Mouse (Mus musculus) erythroblast, adult 5-6 weeks (primary cell): ENCODE measurements around the gene Sprr2a2. TPM values are rescaled to one million over a fixed set of nuclear protein-coding genes. Genes with fewer than 3 reads are reported as not detected.
"Not testable (repeated sequence)": the region's sequence is repeated elsewhere in the genome, so short reads cannot be mapped to it uniquely, and the experiment has no call there.

Experiments
- ATAC-seq: replicated peaks from 2 replicates; pipeline ENCODE4 v1.8.0; 2016; ENCODE audit warnings: moderate number of reproducible peaks, mild to moderate bottlenecking, moderate TSS enrichment, inconsistent platforms; ENCODE audit not compliant: poor library complexity, low FRiP score, severe bottlenecking
- total RNA-seq, 2 experiments: library from RNA; stranded (forward) in 1 of 2; stranded (reverse) in 1 of 2; fragments of 150-400 nt in 1 of 2; fragments of 200-764, 138-1000 nt in 1 of 2; gene quantifications; 2 replicates each; pipeline versions ENCODE4 v1.2.3 to v1.2.4; 2015 to 2017; ENCODE audit warnings: low replicate concordance in 2 of 2

The Sprr2a2 gene
- total RNA-seq (2015; ENCODE audit: low replicate concordance) (0.58 TPM in 1 of 2 replicates, not detected in the other), total RNA-seq (2017; ENCODE audit: low replicate concordance) (0.56 and 0.85 TPM in 2 replicates)

- ATAC-seq = not testable (repeated sequence)
Measured at GRCm38 (mm10) chr3:92215569-92215968, at the start of gene Sprr2a2, which contains the start of gene Sprr2a1. Sprr2a2 (plus strand) TSS chr3:92215920. Sprr2a1 (plus strand) TSS chr3:92215799.

GRCm38 (mm10) chr3:92169847-92170246 lies 45.9 kb upstream of the Sprr2a2 start:
- ATAC-seq = no peak

- no peak for ATAC-seq
Measured at GRCm38 (mm10) chr3:92176880-92177279, 38.8 kb upstream of the Sprr2a2 start.

DNA sequence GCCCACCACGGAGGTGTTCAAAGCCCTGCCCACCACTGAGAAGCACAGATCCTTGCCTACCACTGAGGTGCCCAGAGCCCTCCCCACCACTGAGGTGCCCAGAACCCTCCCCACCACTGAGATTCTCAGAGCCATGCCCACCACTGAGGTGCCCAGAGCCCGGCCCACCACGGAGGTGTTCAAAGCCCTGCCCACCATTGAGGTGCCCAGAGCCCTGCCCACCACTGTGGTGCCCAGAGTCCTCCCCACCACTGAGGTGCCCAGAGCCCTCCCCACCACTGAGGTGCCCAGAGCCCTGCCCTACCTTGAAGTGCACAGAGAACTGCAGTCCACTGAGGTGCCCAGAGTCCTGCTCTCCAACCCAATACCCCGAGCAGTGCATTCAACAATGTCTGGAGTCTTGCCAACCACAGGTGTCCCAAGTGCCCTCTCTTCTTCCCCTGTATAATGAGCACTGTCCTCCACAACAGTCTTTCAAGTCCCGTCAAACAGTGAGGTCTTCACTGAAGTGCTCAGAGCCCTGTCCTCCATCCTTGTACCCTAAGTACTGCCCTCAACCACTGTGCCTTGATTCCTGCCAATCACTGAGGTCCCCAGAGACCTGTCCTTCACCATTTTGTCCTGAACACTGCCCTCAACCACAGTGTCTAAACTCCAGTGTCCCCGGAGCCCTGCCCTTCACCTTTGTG lies 20.1 kb upstream of the Sprr2a2 start:
- ATAC-seq = no peak

DNA sequence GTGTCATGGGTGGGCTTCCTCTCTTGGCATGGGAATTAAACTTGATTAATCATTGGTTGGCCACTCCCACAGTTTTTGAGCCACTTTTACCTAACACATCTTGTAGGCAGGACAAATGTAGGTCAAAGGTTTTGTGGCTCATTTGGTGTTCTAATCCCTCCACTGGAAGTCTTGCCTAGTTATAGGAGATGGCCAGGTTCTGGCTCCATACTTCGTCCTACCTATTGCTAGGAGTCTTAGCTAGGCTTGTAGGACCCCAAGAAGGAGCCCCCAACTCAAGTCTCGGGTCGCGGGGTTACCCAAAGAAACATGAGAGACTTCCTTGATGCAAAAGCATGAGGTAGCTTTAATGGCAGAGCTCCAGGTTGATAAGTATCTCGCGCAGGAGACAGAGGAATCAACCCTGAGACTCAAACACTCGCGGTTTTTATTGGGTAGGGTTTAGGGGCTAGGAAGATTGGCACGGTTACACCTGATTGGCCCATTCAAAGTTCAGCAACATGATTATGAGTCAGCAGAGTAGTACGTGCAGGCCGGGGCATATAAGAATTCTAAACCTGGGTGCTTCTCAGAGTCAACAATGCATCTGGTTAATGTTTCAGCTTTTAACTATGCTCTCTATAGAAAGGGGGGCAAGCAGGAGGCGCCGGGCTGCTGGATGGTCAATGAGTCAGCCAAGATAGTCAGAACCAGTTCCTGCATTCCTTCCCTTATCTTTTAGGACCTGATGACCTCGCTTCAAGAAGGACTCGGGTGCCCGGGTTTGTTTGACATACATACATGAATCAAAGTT lies 4.4 kb upstream of the Sprr2a2 start:
- ATAC-seq = not testable (repeated sequence)

- not testable (repeated sequence) for ATAC-seq
Measured at GRCm38 (mm10) chr3:92212059-92212458, 3.7 kb upstream of the Sprr2a2 start.

- ATAC-seq = peak; percentile 39; the same call in 1 of the 2 replicates
Measured at GRCm38 (mm10) chr3:92213651-92214050, 2.1 kb upstream of the Sprr2a2 start.

DNA sequence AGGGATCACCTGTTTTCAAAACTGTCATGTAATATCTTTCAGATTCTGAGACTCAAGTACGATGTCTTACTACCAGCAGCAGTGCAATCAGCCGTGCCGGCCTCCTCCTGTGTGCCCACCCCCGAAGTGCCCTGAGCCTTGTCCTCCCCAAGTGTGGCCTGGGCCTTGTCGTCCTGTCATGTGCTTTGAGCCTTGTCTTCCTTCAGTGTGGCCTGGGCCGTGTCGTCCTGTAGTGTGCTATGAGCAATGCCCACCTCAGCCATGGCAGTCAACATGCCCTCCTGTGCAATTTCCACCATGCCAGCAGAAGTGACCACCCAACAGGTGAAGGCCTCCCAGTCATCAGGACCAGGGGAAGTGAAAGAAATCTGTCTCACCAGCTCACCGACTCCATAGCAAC lies 3.3 kb downstream of the Sprr2a2 start:
- peak; percentile 43; the same call in 1 of the 2 replicates for ATAC-seq

DNA sequence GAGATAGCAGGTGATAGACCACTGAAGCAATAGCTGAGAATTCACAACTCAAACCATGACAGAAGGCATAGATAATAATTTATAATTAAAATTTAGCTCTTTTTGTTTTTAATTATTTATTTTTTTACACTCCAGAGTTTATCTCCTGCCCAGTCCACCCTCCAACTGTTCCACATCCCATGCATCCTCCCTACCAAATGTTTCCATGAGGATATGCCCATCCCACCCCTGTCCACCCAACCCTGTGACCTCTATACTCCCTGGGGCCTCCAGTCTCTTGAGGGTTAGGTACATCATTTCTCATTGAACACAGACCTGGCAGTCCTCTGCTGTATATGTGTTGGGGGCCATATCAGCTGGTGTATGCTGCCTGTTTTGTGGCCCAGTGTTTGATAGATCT lies 8.0 kb downstream of the Sprr2a2 start:
- ATAC-seq = not testable (repeated sequence)

DNA sequence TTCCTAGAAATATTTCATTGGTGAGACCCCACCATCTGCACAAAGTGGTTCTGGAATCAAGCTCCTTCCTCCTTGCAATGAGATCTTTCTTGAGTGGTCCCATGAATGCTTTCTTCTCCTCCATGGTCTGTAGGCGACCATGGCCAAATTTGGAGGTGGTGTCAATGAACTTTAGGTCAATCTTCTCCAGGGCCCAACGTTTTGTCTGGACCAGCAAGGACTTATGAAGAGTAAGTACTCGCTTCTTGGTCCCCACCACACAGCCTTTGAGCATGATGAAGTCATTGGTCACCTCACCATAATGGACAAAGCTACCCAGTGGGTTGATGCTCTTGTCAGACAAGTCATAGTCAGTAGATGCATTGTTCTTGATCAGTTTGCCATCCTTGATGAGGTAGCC lies 11.7 kb downstream of the Sprr2a2 start:
- not testable (repeated sequence) for ATAC-seq

- not testable (repeated sequence) for ATAC-seq
Measured at GRCm38 (mm10) chr3:92236463-92237189, 20.9 kb downstream of the Sprr2a2 start.

DNA sequence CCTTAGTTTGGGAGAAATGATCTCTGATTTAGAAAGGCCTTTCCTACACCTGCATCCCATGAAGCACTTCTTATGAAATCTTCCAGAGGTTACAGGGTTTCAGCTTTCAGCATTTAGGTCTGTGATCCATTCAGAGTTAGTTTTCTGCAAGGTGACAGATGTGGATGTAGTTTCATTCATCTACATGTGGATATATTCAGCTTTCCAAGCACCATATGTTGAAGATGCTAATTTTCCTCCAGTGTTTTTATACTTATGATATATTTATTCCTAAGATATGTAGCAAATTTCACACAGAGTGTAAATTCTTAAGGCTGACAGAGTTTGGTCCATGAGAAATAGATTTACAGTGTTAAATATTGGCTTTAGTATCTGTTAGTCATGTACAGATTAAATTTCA lies 23.0 kb downstream of the Sprr2a2 start:
- ATAC-seq = not testable (repeated sequence)

DNA sequence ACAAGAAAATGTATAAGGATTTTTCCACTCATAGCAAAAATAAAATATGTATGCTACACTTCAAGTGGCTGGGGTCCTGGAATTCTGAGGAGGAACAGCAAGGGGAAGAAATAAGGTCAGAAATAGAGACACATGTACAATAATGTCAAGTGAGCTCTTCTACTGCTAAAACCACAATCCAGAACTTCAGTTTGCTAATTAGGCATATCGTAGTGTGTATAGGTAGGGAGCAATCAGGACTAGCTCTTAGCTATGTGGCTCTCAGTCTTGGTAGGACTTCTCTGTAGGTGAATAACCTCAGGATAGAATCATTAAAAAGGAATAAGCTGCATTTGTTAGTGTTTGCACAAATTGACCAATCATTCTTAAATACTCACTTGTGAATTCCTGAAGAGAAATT lies 23.5 kb downstream of the Sprr2a2 start:
- not testable (repeated sequence) for ATAC-seq

DNA sequence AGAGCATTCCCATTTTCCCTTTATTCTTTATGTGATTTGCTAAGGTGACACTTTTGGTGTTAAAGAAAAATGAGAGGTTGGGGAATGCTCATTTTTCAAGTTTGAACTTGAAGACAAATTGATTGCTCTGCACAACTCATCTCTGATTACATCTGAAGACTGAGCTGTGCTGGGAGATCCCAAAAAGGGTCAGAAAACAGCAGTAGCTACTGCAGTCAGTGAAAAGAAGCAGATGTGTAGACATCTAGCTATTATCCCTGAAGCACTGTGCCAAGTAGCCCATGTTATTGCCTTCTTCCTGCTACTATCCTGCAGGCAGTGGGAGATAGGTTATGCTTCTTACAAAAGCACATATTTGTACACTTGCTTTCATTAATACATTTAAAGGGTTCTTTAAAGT lies 29.1 kb downstream of the Sprr2a2 start:
- not testable (repeated sequence) for ATAC-seq

DNA sequence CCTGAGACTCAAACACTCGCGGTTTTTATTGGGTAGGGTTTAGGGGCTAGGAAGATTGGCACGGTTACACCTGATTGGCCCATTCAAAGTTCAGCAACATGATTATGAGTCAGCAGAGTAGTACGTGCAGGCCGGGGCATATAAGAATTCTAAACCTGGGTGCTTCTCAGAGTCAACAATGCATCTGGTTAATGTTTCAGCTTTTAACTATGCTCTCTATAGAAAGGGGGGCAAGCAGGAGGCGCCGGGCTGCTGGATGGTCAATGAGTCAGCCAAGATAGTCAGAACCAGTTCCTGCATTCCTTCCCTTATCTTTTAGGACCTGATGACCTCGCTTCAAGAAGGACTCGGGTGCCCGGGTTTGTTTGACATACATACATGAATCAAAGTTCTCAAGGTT lies 30.5 kb downstream of the Sprr2a2 start:
- ATAC-seq = not testable (repeated sequence)

DNA sequence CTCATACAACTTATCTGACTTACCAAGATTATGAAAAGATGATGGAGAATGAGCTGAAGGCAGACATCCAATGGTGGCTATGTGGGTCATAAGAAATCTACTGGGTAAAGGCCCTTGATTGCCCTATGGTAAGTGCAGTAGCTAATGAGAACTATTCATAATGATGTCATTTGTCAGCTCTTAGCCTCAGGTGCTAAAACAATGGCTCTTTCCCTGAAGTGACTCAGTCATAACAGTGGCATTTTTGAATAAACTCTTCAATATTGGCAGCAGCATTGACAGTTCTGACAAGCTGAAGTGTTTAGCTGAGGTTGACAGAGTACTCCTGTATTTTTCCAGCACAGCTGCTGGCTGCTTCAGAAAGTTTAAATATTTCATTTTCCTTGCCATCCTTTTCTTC lies 32.8 kb downstream of the Sprr2a2 start:
- 0 out of 2 replicates have a peak, but pooled peaks have one; percentile 37 for ATAC-seq

DNA sequence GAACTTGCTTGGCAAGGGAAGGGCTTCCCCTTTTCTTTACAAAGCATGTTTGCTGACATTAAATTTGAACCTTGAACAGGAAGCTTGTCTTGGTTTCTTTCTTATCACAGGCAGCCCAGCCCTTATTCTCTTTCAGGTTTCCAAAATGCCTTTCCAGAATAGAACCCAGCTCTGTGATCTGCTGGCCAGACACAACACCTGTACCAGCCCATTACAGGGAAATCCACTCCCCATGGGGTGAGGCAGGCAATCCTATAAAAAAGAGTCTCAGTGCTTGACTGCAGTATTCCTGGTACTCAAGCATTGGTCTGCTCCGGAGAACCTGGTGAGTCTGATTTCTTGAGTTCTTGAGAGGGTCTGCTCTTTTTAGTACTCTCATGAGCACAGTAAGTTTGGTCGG lies 34.7 kb downstream of the Sprr2a2 start:
- not testable (repeated sequence) for ATAC-seq

GRCm38 (mm10) chr3:92253860-92254259 lies 38.1 kb downstream of the Sprr2a2 start:
- 0 out of 2 replicates have a peak, but pooled peaks have one; percentile 49 for ATAC-seq

GRCm38 (mm10) chr3:92258526-92258925 lies 42.8 kb downstream of the Sprr2a2 start:
- ATAC-seq = not testable (repeated sequence)

- not testable (repeated sequence) for ATAC-seq
Measured at GRCm38 (mm10) chr3:92263462-92263861, 47.7 kb downstream of the Sprr2a2 start.
